Mouse (Mus musculus) heart, postnatal 0 days (tissue): ENCODE measurements at regions not wholly inside any gene's neighbourhood (a gene's known extent, or its start where the extent isn't known, plus 50 kb on each side); places are given as distances from the start of the nearest gene placed in this dataset.

Experiments used
- CTCF ChIP-seq: IDR thresholded peaks from 2 replicates; pipeline ENCODE4 v1.5.1; 2016; ENCODE audit warnings: antibody characterized with exemption, control low read depth, low read depth
- EP300 ChIP-seq: IDR thresholded peaks from 2 replicates; pipeline ENCODE4 v1.6.1; 2016; ENCODE audit warnings: antibody characterized with exemption, low read depth

DNA sequence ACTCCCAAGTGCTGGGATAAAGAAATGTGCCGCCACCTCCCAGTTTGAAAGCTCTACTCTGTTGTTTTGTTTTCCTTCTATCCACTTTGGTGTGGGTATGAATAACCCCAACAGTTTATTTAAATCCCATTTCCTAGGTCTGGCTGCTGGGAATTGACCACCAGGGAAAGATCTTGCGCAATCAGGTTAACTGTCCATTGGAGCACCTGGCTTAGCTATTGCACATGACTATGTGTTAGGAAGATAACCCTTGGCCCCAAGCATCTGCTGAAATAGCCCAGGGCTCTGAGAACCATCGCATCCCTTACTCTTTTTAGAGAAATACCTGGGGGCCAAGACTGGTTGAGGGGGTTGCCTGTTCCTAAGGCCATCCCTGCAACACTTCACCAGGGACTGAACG lies 74.0 kb downstream of the Foxb1 start:
- TF ChIP-seq CTCF (no peak), EP300 (no peak)
